Comparison of ENCODE assay signal across 15 mouse cellular contexts in genomic region chr11:61038277-61038782, GRCm38 (mm10). TPM values are rescaled to one million over a fixed set of nuclear protein-coding genes. Genes with fewer than 3 reads are reported as not detected.
DNase-seq lines count a peak whose midpoint lies in the region; ATAC-seq and TF ChIP-seq lines count a peak whose summit lies in the region.
"Had no signal": no experiment of that assay in that cellular context is flagged by ENCODE, and none has a peak within 500 bp of the region (broad histone marks: within the 10 kb centered on the region; RNA-seq: fewer than 3 reads in every experiment).

No protein-coding gene starts in this region.

- no peaks in the 10 kb centered on the region for H3K9me3 ChIP-seq in hindbrain, embryonic 16.5 days (ENCODE audit: control insufficient read depth, low read length)

- H3K27me3 ChIP-seq in hindbrain, embryonic 16.5 days (replicated peaks; ENCODE audit: control insufficient read depth, insufficient read depth, low read length) = no peaks in the 10 kb centered on the region

- TF ChIP-seq CTCF in gastrocnemius, adult 2 months (IDR thresholded peaks at IDR 0.05) = no peak

- H3K4me3 ChIP-seq in gastrocnemius, adult 2 months = no peak overlapping the region
- no peak overlapping the region for H3K4me3 ChIP-seq in hindbrain, embryonic 16.5 days (ENCODE audit: low read length)

- no peak overlapping the region for H3K9ac ChIP-seq in hindbrain, embryonic 16.5 days (ENCODE audit: low read depth, low read length)
- H3K9ac ChIP-seq: forebrain, postnatal 0 days; liver, embryonic 14.5 days had no signal

- WGBS in hindbrain, embryonic 16.5 days = 63% methylated on average over 9 of the region's 9 CpGs

- no peak overlapping the region for H3K4me2 ChIP-seq in hindbrain, embryonic 16.5 days (ENCODE audit: low read length)

- intact Hi-C loops in gastrocnemius, adult 2 months (cut with DNase I) = no loop called here
- intact Hi-C loops in left cerebral cortex, postnatal 4 days (cut with DNase I) = no loop called here
- intact Hi-C loops in left cerebral cortex, postnatal 25 days (cut with DNase I) = no loop called here

- H3K4me1 ChIP-seq in hindbrain, embryonic 16.5 days (ENCODE audit: control insufficient read depth, insufficient read depth, low read depth, low read length) = peaks cover 9% of the 10 kb centered on the region

- H3K27ac ChIP-seq in gastrocnemius, adult 2 months = peak overlapping the region; percentile 63
- no peak overlapping the region for H3K27ac ChIP-seq in hindbrain, embryonic 16.5 days (ENCODE audit: low read depth, low read length)
- H3K27ac ChIP-seq: liver, embryonic 14.5 days had no signal

- H3K36me3 ChIP-seq in hindbrain, embryonic 16.5 days (ENCODE audit: control insufficient read depth, insufficient read depth, low read length) = no peaks in the 10 kb centered on the region

- peak; percentile 67 for DNase-seq in gastrocnemius, adult 2 months
- DNase-seq in gastrocnemius, adult 8-10 months (ENCODE audit: low spot score in 2 of 2) = no peak
- peak; percentile 78 for DNase-seq in left cerebral cortex, postnatal 4 days
- no peak for DNase-seq in left cerebral cortex, adult 8-10 months (ENCODE audit: low spot score in 2 of 2)
- DNase-seq in cerebellum, adult 9-11 months = peak; percentile 84
- no peak for DNase-seq in urinary bladder, adult 18-20 months (ENCODE audit: low spot score in 2 of 2)
- no peak for DNase-seq in left cerebral cortex, postnatal 25 days (ENCODE audit: low spot score in 2 of 2)
- DNase-seq: adrenal gland, postnatal 14 days; forebrain, postnatal 0 days; kidney, adult 2 months; midbrain, embryonic 14.5 days; right cerebral cortex, postnatal 14 days; thymus, postnatal 14 days had no signal

- peak; percentile 75 for ATAC-seq in hindbrain, embryonic 16.5 days
- ATAC-seq: forebrain, postnatal 0 days had no signal

RNA-seq across cellular contexts. Expression of gene Kcnj12, which starts 16.0 kb away (rescaled TPM):
- total RNA-seq in gastrocnemius, adult 2 months (2021) = 10 to 100 TPM; 50.4 to 65.8 TPM
- 10 to 100 TPM; 59.6 to 63.8 (median 62.0) TPM for total RNA-seq in gastrocnemius, adult 8-10 months (2022)
- 1 to 10 TPM; 5.3 TPM for total RNA-seq in left cerebral cortex, postnatal 4 days (2021)
- total RNA-seq in left cerebral cortex, adult 8-10 months (2022) = 10 to 100 TPM; 15.1 to 19.8 (median 15.6) TPM
- polyA plus RNA-seq in hindbrain, embryonic 16.5 days (2015; fragmentation: Nextera tagmentation; extraction: Ambion mirVana) = 4.2 and 4.3 TPM in 2 replicates
- total RNA-seq in left cerebral cortex, postnatal 25 days (2021) = 10 to 100 TPM; 17.4 to 19.6 TPM

Comparison
In these comparisons a context has a peak if more than half of its experiments do, and no peak if none do; other contexts are left out.
1. DNase-seq: peak in gastrocnemius, adult 2 months (single experiment), left cerebral cortex, postnatal 4 days (single experiment) and cerebellum, adult 9-11 months (single experiment); none in gastrocnemius, adult 8-10 months (0 of 2), left cerebral cortex, adult 8-10 months (0 of 2), urinary bladder, adult 18-20 months (0 of 2) and left cerebral cortex, postnatal 25 days (0 of 2).